Mouse (Mus musculus) frontal cortex, adult (tissue): ENCODE results near the gene Ccl20.

ENCODE experiments used
- ATAC-seq: cut with Nextera tagmentation; 2 replicates; pipeline ENCODE4 v1.9.2; 2017; ENCODE audit warnings: mild to moderate bottlenecking, moderate library complexity, mixed read lengths; ENCODE audit not compliant: low TSS enrichment

The Ccl20 gene

DNA sequence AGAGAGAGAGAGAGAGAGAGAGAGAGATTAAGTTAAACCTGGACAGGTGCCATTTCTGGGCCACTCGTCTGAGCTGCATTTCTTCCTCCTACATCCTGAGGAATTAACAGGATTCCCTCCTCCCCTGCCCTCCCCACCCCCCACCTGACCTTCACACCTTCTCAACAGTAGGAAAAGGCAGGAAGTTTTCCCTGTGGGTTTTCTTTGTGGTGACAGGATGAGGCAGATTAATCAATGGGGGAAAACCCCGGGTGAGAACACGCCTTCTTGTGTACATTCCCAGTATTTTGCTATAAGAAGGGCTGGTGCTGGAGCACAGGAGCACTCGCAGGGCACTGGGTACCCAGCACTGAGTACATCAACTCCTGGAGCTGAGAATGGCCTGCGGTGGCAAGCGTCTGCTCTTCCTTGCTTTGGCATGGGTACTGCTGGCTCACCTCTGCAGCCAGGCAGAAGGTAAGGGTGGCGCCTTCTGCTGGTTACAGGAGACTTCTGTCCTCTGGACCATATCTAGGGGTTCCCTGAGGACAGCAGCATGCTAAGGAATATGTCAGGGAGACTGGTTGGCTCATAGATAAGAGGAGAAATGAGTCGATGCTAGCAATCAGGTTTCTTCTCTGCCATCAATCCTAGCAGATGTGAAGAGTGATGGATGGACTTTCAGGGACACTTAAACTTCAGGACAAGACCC lies at the start of gene Ccl20:
TSS of gene Ccl20 (plus strand) at position 320 of the 691 bp plus-strand sequence.
- no peak for ATAC-seq

DNA sequence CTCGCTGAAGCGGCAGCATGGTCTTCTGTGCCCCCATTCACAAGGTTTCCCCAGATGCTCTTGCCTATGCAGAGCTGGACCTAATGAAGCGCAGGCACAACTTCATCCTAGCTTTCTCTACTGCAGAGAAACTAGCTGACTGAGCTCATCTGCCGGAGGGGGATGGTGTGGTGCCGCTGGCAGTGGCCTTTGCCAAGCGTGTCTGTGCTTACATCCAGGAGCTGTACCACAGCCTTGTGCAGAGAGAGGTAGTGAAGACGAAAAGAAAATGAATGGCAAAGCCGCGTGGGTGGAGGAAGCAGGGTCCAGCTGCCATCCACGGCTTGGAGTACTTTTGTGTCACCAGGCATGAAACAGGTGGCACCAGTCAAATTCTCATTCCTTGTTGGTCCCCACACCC lies 49.4 kb upstream of the Ccl20 start:
- ATAC-seq: peak; percentile 86

DNA sequence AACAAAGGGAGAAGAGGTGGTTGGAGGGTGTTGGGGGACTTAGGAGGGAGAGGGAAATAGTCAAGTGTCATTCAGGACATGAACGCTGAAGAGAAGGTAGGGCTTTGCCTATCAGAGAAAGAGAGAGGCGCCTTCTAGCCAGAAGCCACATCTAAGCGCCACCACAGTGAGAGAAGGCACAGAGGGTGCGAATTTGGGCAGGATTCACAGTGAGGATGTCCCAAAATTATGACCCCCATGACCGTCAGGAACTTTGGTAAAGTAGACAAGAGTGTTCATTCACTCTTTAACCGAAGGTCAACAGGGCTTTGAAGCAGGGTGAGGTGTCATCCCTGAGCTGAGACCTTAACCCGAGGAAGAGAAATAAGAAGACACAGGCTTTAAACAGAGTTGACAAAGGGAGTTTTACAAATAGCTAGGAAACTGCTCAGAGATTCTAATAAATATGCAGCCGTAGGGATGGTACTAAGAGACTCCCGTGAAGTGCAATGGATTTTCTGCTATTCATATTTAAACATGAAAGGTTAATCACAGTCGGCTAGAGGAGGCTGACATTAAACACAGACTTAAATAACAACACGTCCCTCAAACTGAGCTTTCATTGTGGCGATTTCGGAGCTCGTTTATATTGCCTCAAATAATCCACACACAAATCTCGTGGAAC lies 40.9 kb upstream of the Ccl20 start:
- peak; percentile 32; the same call in 1 of the 2 replicates for ATAC-seq

DNA sequence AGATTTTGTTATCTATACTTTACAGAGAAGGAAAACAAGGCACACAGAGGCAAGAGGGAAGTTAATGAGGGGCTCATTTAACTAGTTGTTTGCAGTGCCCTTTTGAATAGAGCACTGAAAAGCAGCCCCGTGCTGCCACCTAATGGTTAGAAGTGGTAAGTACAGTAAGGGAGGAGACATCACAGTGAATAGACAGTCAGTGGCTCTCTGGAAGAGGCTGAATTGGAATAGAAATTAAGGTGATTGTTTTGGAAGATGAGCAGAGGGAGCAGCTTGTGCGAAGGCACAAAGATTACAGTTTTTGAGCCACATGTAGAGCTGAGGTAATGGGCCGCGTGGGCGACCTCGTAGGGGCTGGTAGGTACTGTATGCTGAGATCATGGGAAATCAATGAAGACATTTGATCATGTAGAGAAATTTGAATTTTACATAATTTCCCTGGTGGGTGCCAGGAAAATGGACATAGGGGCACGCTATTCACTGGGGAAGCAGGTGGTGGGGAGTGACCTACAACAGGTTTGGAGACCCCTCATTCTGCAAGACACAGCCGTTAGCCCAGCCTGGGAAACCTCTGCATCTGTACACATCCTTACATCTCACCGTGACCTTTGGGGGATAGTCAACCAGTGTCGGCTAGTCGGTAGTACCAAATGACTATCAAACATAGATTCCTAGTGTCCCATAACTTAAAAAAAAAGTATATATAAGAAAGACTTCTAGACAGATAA lies 40.2 kb upstream of the Ccl20 start:
- ATAC-seq: peak; percentile 86

DNA sequence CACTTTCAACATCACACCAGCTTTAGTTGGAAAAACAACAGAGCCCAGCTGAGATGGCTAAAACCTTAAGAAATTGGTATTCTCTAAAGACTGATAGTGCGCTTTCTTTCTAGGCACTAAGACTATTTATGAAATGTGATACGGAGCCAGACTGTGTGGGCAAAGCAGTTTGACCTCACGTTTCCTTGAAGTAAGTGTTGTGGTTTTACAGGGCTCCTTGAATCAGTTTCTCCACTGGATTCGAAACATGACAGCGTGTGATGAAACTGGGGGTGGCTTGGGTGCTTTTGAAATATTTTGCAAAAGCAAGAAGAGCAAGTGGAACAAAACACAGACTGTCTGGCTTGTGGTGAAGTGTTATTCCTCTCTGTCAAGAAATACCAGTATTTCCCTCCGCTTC lies 39.5 kb upstream of the Ccl20 start:
- peak; percentile 54; the same call in 1 of the 2 replicates for ATAC-seq

DNA sequence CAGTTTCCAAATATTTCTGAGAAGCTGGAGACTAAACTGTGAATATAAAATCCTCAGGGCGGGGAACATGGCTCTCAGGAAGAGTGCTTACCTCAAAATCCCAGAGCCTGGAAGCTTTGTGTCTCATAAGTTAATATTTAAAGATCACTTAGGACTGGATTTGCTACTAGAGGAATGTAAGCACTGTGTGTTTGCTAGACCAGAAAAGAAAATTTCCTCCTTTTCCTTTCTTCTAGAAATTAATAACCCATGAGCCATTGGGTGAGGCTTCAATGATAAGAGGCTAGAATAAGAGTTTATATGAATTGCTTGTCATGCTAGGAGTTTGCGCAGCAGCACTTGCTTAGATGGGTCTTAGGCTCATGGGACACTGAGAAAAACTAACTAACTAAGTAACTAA lies 31.8 kb upstream of the Ccl20 start:
- no peak for ATAC-seq

DNA sequence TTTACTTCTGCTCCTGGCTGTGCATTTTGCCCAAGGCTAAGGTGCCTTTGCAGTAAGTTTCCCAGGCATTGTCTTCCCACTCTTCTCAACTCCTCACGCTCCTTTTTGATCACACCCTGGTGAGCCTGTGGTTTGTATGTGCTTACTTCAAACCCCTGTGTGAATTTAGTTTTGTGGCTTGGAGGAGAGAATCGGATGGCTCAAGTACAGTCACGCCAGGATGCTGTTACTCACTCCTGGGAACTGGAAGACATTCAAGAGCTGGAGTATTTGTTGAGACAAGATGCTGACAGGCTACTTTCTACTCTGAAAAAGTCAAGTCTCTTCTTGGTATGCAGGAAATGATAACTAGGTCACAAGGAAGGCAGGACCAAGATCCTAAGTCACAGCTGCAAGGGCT lies 25.3 kb upstream of the Ccl20 start:
- peak; percentile 59; the same call in 1 of the 2 replicates for ATAC-seq

DNA sequence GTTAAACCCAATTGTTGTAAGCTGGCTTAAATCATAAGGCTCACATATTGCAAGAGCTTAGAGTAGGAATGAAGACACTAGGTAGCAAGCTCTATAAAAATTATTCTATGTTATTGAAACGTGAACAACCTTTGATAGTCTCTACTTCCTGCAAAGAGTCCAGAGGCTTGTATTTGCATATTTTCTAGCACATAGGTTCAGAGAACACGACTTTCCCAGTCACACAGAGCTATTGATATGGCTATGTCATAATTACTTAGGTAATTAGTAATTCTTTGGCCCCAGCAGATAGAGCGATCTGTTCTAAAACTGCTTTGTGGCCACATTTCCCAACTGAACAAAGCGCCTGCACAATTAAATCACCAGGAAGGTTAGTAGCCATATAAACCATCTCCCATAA lies 19.6 kb upstream of the Ccl20 start:
- ATAC-seq: no peak

DNA sequence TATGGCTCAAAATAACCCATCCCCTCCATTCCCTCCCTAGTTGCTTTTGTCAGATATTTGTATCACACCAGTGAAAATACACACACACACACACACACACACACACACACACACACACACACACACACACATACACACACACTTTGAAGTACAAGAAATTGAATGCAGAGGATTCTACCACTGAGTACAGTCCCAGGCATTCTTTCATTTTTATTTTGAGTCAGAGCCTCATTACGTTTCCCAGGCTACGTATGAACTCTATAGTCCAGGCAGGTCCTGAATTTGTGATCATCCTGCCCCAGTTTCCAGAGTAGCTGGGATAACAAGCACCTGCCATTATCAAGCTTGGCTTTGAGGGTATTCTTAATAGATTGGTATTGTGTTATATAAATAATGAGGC lies 17.4 kb upstream of the Ccl20 start:
- no peak for ATAC-seq

DNA sequence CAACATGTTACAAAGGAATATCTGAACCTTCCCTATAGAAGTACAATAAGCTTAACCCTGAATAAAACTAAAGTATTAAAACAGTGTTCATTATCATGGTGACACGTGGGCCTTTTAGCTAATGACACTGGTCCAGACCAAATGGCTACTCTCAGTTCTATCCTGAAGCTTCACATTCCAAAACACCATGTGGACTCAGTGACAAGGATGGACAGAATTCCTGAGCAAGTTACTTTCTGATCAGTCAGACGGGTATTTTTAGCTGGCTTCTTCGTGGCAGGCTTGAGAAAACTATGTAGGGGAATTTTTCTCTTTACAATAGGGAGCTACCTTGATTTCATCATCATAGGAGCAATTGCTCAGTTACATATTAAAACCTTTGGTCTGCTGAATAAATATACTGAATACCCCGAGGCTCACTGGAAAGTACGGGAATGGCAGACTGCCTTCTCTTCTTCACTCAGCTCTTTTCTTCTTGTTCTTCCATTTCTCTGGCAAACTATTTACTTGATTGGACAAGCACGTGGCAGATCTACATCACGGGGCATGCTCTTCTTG lies 16.9 kb upstream of the Ccl20 start:
- ATAC-seq: no peak

DNA sequence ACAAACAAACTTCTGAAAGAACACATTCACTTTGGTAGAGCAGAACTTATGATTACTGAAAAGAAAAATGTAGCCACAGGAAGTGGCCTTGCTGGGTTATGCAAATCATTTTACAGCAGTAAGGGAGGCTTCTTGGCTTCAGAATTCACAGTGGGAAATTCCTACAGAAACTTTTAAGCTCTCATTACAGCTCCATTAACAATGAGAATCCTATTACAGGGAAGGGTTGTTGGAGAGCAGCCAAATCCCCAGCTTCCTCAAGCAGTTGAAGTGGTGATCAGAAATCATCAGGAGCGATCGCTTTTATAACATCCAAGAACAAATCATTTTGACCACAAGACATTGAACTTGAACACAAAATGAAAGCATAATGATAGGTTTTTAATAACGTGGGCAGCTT lies 14.7 kb upstream of the Ccl20 start:
- ATAC-seq: no peak

DNA sequence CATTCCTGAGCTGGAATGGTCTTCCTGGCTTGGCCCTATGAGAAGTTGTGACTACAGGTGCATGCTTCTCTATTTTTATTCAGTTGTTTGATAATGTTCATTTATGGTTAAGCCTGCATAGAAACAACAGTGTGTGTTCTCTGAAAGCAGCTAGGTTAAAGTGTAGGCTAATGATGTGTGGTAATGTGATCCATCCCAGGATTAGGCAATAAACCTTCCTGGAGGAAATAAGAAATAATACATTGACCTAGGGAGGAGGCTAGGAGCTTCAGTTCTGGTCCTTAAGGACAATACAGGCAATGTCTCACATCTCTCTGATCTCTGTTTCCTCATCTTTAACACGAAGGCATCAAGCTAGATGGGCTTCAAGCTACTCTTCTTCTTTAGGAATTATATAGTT lies 11.1 kb upstream of the Ccl20 start:
- ATAC-seq: no peak

DNA sequence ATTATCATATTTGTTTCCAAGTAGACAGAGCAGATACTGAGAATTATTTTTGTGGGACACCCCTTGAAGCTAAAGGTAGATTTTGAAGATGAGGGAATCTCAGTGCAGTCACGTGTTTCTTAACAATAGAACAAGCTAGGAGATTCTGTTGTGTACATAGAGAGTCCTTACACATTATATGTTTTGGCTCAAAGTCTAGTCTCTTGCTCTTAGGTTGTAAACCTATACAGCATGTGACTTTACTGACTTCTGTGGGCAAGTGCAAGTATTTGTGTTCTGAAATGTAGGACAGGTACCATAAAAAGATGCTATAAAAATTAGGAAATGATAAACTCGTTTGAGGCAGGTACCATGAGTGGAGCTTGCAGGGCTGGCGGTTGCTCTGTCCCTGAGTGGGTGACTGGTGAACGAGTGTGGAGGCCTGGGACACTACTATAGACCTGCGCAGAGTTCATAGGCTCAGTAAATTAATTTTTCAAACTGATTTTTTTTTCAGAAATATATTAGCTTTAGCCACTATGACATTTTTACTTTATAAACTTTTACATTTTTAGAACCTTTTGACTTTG lies 9.1 kb upstream of the Ccl20 start:
- ATAC-seq: no peak

DNA sequence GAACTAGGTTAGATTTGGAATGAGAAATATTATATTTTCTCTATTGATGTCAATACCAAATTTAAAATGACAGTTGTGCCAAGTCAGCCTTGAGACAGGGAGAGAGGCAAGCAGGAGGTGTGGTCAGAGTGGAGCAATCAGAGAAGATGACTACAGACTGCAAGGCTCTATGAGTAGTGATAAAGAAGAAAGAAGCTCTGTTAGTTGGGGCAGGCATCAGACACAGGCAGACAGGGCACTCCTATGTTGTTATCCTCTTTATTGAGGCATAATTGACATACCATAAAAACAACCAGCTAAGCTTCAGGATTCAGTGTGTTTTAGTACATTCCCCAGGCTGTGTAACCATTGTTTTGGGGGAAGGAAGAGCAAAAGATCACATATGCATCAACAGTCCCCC lies 5.6 kb upstream of the Ccl20 start:
- no peak for ATAC-seq

DNA sequence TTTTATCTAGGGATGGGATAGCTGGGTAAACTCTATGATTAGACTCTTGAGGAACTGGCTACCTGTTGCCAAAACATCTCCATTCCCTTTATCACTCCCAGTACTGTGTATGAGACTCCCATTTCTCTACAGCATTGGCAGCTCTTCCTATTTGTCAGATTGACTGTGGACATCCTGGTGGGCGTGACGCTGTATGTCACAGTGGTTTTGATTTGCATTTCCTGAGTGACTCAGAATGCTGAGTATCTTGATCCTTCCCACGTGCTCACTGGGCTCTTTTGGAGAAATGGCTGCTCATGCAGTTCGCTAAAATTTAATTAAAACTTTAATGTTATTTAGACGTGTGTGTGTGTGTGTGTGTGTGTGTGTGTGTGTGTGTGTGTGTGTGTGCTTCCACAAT lies 4.8 kb upstream of the Ccl20 start:
- ATAC-seq: no peak

DNA sequence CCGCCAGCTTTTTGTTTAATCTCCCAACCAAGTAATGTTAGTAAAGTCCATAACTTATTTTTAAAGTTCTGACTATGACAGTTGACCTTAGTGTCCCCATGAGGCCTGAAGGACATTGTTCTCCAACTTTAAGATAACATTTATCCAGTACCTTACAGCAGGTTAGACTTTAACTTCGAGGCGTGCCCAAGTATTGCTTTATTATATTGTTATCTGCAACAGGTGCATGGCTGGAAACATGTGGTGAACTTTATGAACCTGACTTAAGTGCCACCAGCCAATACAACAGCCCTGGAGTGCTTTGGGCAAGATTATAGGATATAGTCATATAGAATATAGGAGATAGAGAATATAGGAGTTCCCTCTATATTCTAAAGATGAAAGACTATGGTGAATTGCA lies 651 bp downstream of the Ccl20 start:
- ATAC-seq: no peak; the same call in 1 of the 2 replicates

DNA sequence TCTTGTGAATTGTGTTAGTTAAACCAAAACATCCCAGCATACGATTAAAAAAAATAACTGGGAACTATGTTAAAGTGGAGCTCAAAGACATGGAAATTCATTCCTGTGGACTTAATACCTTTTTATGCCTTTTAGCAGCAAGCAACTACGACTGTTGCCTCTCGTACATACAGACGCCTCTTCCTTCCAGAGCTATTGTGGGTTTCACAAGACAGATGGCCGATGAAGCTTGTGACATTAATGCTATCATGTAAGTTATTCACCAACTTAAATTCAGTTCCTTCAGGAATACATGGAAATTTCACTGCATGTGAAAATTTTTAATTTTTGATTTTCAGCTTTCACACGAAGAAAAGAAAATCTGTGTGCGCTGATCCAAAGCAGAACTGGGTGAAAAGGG lies 1.1 kb downstream of the Ccl20 start:
- peak; percentile 98 for ATAC-seq

DNA sequence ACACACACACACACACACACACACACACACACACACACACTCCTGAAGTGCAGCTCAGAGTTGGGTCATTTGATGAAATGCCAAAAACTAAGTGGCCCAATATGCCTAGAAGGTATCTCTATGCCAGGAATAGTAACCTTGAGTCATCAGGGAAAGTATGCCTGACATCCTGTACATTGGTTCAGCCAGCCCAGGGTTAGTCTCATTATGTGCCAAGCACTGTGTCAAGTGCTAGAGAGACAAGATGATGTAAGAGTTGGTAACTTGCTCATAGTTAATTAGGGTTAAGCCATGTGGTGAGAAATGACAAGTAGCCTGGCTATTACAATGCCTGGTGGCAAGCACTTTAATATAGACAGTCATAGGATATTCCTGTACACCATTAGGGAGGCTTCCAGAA lies 3.3 kb downstream of the Ccl20 start:
- ATAC-seq: no peak

DNA sequence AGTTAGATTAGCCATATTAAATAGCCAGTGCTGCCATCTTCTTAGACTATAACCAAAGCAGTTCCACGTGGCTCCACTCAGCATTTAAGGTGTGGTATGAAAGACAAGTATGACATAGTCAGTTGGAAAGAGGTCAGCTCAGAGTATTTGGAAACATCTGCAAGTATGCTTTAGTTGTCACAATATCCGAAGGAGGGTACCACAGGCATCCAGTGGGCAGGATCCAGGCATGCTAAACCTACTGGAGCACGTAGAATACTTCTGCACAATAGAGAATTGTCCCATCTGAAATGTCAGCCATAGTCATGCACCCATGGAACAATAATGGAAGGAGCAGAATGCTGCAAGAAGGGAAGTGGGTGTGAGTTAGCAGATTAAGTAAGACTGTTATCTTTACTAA lies 3.7 kb downstream of the Ccl20 start:
- no peak for ATAC-seq

DNA sequence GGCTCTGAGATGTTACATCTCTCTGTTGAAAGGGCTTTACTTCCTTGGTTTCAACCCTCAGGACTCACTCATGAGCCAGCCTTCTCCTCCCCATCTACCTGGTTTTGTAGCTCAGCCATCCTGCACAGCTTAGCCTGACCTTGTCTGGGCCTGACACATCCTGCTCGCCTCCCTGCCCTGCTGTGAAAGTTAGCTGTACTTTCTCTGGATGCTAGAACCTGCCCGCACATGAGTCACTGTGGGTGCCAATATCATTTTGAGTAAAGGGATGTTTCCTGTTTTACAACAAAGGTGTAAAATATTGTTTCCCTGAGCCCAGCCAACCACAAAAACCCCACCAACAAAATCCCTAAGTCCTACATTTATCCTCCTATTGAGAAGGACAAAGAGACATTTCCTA lies 6.6 kb downstream of the Ccl20 start:
- ATAC-seq: no peak

DNA sequence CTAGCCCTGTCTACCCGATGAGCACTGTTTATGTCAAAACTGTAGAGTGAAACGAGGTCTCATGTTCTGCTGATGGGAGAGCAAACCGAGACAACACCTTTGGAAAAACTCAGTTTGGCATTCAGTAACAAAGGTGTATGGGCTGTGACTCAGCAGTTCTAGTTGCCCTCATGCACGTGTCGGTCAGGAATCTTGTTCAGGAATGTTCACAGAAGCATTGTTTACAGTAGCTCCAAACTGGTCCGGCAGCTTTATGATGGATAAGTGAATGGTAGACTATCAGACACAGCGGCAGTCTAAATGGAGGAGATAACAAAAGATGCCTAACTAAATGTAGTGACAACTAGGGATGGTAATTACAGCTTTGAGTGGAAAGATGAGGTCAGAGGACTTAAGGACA lies 19.3 kb downstream of the Ccl20 start:
- no peak for ATAC-seq

DNA sequence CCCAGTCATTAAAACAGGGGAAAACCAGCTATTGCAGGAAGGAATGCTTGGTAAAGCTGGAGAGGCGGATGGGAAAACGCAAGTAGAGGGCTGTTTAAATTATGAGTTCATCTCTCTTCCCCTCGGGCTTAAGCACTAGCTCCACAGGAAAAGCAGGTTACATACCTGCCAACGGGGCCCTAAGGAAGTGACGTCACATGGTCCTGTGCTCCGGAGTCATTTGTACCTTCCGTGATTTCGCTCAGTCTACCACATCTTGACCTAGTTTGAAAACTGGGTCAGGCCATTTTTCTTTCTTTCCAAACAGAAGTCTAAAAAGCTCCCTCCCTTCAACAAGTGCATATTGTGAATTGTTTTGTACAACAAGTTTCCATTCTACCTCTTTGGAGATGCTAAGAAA lies 21.3 kb downstream of the Ccl20 start:
- no peak for ATAC-seq
